Mouse (Mus musculus) lung, embryonic 15.5 days (tissue): Measurements from ENCODE around the gene Fbln5. TPM values are rescaled to one million over a fixed set of nuclear protein-coding genes. Genes with fewer than 3 reads are reported as not detected.

Experiments
- ATAC-seq: fragments of 200-750 bp; cut with Nextera tagmentation; 2 replicates; pipeline ENCODE4 v1.8.0; 2017; ENCODE audit warnings: moderate number of reproducible peaks, borderline replicate concordance; ENCODE audit not compliant: low FRiP score, low TSS enrichment; ENCODE audit errors: extremely low read depth
- H3K27ac ChIP-seq: fragments of 300-500 bp; sonication (generic); 2 replicates; pipeline ENCODE4 v1.5.1; 2015; ENCODE audit warnings: moderate library complexity, mild to moderate bottlenecking, inconsistent platforms
- H3K27me3 ChIP-seq: fragments of 300-500 bp; sonication (generic); 2 replicates; pipeline ENCODE4 v1.6.1; 2015; ENCODE audit warnings: inconsistent platforms
- H3K36me3 ChIP-seq: fragments of 300-500 bp; sonication (generic); 2 replicates; pipeline ENCODE4 v1.6.1; 2015; ENCODE audit warnings: inconsistent platforms
- H3K4me1 ChIP-seq: fragments of 300-500 bp; sonication (generic); 2 replicates; pipeline ENCODE4 v1.6.1; 2015; ENCODE audit warnings: inconsistent platforms
- H3K4me2 ChIP-seq: fragments of 300-500 bp; sonication (generic); 2 replicates; pipeline ENCODE4 v1.6.1; 2015; ENCODE audit warnings: inconsistent platforms, mild to moderate bottlenecking, moderate library complexity
- H3K4me3 ChIP-seq: fragments of 300-500 bp; sonication (generic); 2 replicates; pipeline ENCODE4 v1.5.1; 2015; ENCODE audit warnings: mild to moderate bottlenecking, inconsistent platforms
- H3K9ac ChIP-seq: fragments of 300-500 bp; sonication (generic); 2 replicates; pipeline ENCODE4 v1.6.1; 2015; ENCODE audit warnings: inconsistent platforms
- H3K9me3 ChIP-seq: fragments of 300-500 bp; sonication (generic); 2 replicates; pipeline ENCODE4 v1.6.1; 2016; ENCODE audit warnings: inconsistent platforms
- WGBS: fragments of 180-500 bp; shearing (Covaris S2); methylation state at CpG from one replicate; pipeline ENCODE4 v1.1.7; 2015; 5-methylcytosine and 5-hydroxymethylcytosine counted together
- polyA plus RNA-seq: library from polyadenylated mRNA; unstranded; fragments of >200 nt; fragmentation: Nextera tagmentation; extraction: Ambion mirVana; gene quantifications from 2 replicates; pipeline ENCODE4 v1.2.1, GENCODE M21; 2015

The Fbln5 gene
- polyA plus RNA-seq, 1 experiment from 2014 or later = 142 TPM

DNA sequence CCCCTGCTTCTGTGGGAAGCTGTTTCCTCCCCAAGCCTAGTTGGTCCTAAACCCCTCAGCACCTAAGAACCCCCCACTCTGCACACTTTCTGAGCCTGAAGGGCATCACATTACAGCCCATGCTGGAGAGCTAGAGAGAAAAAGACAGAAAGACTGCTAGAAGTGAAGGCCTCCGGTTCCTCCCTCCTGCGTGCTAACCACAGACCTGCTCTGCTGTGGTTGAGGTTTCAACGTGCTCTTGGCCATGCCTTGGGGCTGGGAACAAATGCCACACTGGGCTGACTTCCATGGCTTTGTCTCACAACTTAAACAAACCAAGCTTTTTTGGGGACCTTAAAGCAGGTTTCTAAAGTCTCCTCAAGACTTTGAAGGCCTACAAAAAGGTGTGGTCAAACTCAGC, 16.4 kb downstream of the Fbln5 start:
- Histone ChIP-seq H3K36me3 (no peaks in the 10 kb centered on the region), H3K4me3 (no peak overlapping the region), H3K4me2 (no peak overlapping the region), H3K9me3 (no peaks in the 10 kb centered on the region), H3K27ac (no peak overlapping the region), H3K4me1 (no peaks in the 10 kb centered on the region), H3K27me3 (no peaks in the 10 kb centered on the region), H3K9ac (no peak overlapping the region)
- ATAC-seq = no peak
- 82% methylated on average over 3 of the region's 3 CpGs for whole genome bisulfite sequencing

DNA sequence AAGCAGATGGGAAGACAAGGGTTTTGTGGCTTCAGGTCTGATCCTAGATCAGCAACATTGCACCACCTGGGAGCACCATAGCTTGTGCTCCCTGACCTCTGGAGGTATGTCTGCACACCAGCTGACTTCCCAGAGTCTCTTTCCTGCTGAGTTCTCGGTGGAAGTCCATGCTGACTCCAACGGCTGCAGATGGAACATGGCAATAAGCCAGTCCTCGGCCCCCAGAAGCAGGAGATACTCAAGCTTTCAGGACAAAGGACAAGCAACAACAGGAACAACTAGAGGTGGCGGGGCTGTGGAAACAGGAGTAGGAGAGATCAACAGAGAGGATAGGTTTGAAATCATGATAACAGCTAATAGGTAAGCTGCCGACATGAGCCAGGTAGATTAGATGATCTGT, 17.1 kb downstream of the Fbln5 start:
- Histone ChIP-seq H3K4me3 (no peak overlapping the region), H3K27me3 (no peaks in the 10 kb centered on the region), H3K9me3 (no peaks in the 10 kb centered on the region), H3K36me3 (no peaks in the 10 kb centered on the region), H3K4me1 (no peaks in the 10 kb centered on the region), H3K27ac (no peak overlapping the region), H3K9ac (no peak overlapping the region), H3K4me2 (no peak overlapping the region)
- ATAC-seq = no peak
- WGBS = 63% methylated on average over 5 of the region's 5 CpGs

DNA sequence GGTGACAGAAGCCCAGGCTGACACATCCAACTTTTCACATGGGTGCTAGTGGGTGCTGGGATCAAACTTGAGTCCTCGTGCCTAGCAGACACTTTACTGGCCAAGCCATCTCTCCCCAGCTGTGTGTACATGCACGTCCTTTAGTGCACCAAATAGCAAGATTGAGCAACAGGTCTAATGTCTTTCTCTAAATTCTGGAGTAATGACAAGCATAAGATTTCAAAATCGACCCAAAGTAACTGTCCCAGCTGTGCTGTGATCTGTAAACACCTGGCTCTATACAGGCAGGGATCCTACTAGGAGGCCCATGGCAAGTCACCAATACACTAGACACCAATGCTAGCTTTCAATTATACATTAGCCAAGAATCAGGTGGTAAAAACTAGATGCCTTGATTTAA, 17.8 kb downstream of the Fbln5 start:
- H3K4me3 ChIP-seq = no peak overlapping the region
- 61% methylated on average over 3 of the region's 3 CpGs for WGBS
- no peaks in the 10 kb centered on the region for H3K27me3 ChIP-seq
- H3K36me3 ChIP-seq = no peaks in the 10 kb centered on the region
- no peak overlapping the region for H3K27ac ChIP-seq
- H3K4me2 ChIP-seq = no peak overlapping the region
- no peak overlapping the region for H3K9ac ChIP-seq
- H3K9me3 ChIP-seq = no peaks in the 10 kb centered on the region
- H3K4me1 ChIP-seq = no peaks in the 10 kb centered on the region
- no peak for ATAC-seq

DNA sequence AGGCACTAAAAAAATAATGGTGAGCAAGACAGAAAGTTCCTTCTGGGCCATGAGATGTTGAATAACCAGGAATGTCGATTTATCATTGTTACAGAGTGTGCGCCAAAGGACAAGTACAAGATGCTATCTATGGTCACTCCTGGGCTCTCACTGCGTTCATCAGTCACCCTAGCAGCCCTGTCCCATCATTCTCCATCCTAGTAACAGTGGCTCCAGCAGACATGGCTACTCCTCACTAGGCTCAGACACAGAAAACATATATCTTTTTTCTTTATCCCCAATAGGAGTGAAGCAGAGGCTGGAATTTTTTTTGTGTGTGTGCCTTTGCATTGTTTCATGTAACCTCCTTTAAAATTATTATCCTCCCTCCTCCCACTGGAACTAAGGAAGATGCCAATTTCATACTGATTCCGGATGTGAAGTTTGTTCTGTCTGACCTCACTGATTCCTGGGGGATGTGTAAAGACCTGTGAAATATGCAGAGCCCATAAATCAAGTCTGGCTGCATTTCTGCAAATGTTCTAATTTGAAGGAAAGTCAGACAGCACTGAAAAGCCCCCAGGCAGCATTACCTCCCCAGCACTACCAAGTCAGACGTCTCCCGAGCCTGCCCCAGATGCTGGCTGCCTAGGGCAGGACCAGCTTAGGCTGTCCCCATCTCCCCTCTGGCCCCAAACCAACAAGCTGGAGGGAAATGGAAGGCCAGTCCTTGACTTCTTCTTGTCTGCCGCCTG, 20.5 kb downstream of the Fbln5 start:
- Histone ChIP-seq H3K9me3 (no peaks in the 10 kb centered on the region), H3K4me2 (no peak overlapping the region), H3K27ac (no peak overlapping the region), H3K9ac (no peak overlapping the region), H3K4me1 (no peaks in the 10 kb centered on the region), H3K27me3 (no peaks in the 10 kb centered on the region), H3K4me3 (no peak overlapping the region), H3K36me3 (no peaks in the 10 kb centered on the region)
- WGBS = 47% methylated on average over 7 of the region's 7 CpGs
- ATAC-seq = 0 out of 2 replicates have a peak, but pooled peaks have one; percentile 5

DNA sequence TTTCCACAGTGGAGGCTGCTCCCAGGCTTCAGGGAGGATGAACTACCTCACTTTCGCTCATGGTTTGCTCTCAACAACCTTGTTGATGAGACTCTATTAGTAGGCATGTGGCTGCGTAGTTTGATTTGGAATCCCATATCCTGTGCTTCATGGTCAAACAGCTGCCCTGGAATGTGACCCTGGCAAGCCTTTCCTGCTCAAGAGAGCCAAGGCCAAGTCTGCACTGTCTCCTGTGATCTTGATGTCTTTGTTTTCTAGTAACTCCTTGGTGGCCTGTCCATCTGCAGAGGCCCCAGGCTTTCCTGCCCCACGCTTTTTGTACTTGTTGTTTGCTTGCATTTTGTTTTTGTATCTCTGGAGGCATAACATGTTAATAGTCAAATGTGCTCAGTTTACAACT, 24.4 kb downstream of the Fbln5 start:
- H3K27me3 ChIP-seq = no peaks in the 10 kb centered on the region
- no peak for ATAC-seq
- no peak overlapping the region for H3K4me2 ChIP-seq
- WGBS = 73% methylated on average over 3 of the region's 3 CpGs
- no peaks in the 10 kb centered on the region for H3K36me3 ChIP-seq
- H3K27ac ChIP-seq = no peak overlapping the region
- no peak overlapping the region for H3K4me3 ChIP-seq
- no peaks in the 10 kb centered on the region for H3K4me1 ChIP-seq
- H3K9ac ChIP-seq = no peak overlapping the region
- no peaks in the 10 kb centered on the region for H3K9me3 ChIP-seq

DNA sequence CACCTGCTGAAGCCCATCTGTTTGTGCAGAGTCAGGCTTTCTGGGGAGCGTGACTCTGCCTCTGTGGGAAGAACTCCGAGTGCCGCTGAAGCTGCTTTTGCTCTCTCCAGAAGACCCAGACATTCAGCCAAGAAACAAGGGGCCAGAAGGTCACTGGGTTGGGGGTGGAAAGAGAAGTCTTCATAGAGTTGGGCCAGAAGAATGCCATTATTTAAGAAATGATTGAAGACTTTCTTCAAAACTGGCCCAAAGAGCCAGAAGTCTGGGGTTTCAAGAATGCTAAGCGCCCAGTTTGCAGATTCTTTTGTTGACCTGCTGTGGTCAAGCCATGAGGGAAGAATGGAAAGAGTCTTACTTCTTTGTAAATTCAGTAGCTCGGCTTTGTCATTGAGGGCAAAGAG, 25.6 kb downstream of the Fbln5 start:
- no peak overlapping the region for H3K4me2 ChIP-seq
- no peak overlapping the region for H3K4me3 ChIP-seq
- H3K9ac ChIP-seq = no peak overlapping the region
- no peaks in the 10 kb centered on the region for H3K36me3 ChIP-seq
- 80% methylated on average over 5 of the region's 5 CpGs for WGBS
- no peak overlapping the region for H3K27ac ChIP-seq
- no peaks in the 10 kb centered on the region for H3K4me1 ChIP-seq
- H3K27me3 ChIP-seq = no peaks in the 10 kb centered on the region
- no peaks in the 10 kb centered on the region for H3K9me3 ChIP-seq
- no peak for ATAC-seq

DNA sequence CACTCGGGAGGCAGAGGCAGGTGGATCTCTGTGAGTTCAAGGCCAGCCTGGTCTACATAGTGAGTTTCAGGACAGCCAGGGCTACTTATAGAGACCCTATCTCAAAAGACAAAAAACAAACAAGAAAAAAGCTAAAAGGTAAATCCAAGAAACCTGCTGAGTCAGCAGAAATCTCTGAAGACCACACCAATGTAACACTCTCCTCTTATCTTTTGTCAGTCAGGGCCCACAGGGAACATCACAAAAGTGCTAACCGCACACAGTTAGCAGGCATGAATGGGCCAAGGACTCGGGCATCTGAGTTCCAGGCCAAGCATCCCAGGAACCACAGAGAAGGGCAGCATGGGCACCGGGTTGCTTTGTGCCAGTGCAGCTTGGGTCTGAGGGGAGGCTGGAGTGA, 26.2 kb downstream of the Fbln5 start:
- Histone ChIP-seq H3K4me3 (no peak overlapping the region), H3K4me1 (no peaks in the 10 kb centered on the region), H3K4me2 (no peak overlapping the region), H3K27me3 (no peaks in the 10 kb centered on the region), H3K9ac (no peak overlapping the region), H3K27ac (no peak overlapping the region), H3K36me3 (no peaks in the 10 kb centered on the region), H3K9me3 (no peaks in the 10 kb centered on the region)
- ATAC-seq = no peak
- WGBS = 81% methylated on average over 4 of the region's 4 CpGs

DNA sequence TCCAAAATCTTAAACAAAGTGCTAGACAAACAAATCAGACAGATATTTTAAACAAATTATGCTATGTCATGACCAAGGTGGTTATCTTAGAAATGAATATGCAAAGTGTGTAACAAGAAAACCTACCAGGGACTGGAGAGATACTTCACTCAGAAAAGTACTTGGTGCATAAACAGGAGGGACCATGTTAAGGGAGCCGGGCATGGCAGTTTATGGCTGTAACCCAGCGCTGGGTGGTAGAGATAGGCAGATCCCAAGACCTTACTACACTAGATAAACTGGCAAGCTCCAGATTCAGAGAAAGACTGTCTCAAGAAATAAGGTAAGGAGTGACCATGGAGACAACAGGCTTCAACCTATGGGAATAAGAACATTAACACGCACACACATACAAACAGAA, 29.1 kb downstream of the Fbln5 start:
- Histone ChIP-seq H3K36me3 (no peaks in the 10 kb centered on the region; the same call in 1 of the 2 replicates), H3K4me2 (no peak overlapping the region), H3K4me1 (no peaks in the 10 kb centered on the region), H3K27me3 (no peaks in the 10 kb centered on the region), H3K27ac (no peak overlapping the region), H3K9me3 (no peaks in the 10 kb centered on the region), H3K4me3 (no peak overlapping the region), H3K9ac (no peak overlapping the region)
- WGBS = 83% methylated on average over 3 of the region's 3 CpGs
- no peak for ATAC-seq

DNA sequence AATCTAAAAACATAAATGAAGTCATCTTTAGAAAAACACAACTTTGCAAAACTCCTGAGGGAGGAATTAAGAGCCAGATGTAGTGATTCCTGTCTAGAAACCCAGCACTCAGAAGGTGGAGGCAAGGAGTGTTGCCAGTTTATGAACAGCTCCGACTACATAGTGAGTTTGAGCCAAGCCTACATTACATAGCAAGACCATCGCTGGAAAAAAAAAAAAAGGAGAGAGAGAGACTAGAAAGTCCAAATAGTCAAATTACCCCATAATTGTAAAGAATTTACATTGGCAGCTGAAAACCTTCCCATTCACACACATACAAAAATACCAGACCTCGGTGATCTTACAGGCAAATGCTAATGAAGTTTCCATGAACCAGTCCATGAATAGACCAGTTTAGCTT, 29.6 kb downstream of the Fbln5 start:
- 70% methylated on average over 3 of the region's 3 CpGs for WGBS
- Histone ChIP-seq H3K9me3 (no peaks in the 10 kb centered on the region), H3K4me1 (no peaks in the 10 kb centered on the region), H3K36me3 (no peaks in the 10 kb centered on the region; the same call in 1 of the 2 replicates), H3K4me2 (no peak overlapping the region), H3K4me3 (no peak overlapping the region), H3K27ac (no peak overlapping the region), H3K27me3 (no peaks in the 10 kb centered on the region), H3K9ac (no peak overlapping the region)
- ATAC-seq = no peak

DNA sequence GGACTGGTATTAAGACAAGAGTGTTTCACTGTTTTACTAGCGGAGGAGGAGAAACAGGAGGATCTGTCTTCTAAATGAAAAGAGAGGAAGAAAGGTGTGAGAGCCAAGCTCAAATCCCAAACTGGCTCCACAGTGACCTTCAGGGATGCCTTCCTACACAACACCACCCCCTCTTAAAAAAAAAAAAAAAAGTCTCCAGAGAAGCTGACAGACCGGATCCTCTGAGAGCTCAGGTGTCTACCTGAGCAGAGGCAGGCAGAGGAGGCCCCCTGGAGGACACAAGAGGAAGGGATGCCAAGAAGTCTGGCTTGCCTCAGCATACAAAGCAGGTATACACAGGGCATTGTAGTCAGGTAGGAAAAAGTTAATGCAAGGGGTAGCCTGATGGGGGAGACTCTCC, 36.1 kb downstream of the Fbln5 start:
- Histone ChIP-seq H3K4me1 (0 out of 2 replicates have a peak, but pooled peaks cover 10% of the 10 kb centered on the region), H3K36me3 (no peaks in the 10 kb centered on the region; the same call in 1 of the 2 replicates), H3K4me2 (no peak overlapping the region), H3K9ac (no peak overlapping the region), H3K27ac (no peak overlapping the region), H3K27me3 (no peaks in the 10 kb centered on the region), H3K4me3 (no peak overlapping the region), H3K9me3 (no peaks in the 10 kb centered on the region)
- 56% methylated on average over 2 of the region's 2 CpGs for WGBS
- ATAC-seq = peak; percentile 35; the same call in 1 of the 2 replicates

DNA sequence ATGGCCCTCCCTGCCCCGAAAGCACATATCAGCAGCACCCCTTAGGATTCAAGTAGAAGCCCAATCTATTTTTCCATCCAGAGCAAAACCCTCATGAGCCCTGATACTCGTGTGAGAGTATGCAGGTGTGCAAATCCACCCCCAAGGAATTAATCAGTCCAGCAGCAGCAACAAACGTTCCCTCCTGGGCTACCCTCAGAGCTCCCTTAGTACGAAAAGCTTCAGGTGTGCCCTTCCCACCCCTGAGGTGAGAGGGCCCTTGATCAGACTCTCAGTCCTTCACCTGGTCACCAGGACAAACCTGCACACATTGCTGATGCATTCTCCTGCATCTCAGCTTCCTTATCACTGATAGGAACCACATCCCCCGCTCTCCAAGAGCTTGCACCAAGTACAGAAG, 37.9 kb downstream of the Fbln5 start:
- Histone ChIP-seq H3K4me2 (no peak overlapping the region), H3K4me1 (peaks cover 17% of the 10 kb centered on the region; the same call in 1 of the 2 replicates), H3K36me3 (no peaks in the 10 kb centered on the region; the same call in 1 of the 2 replicates), H3K27me3 (no peaks in the 10 kb centered on the region), H3K27ac (no peak overlapping the region), H3K4me3 (no peak overlapping the region), H3K9me3 (no peaks in the 10 kb centered on the region), H3K9ac (no peak overlapping the region)
- no peak for ATAC-seq
- 53% methylated on average over 5 of the region's 5 CpGs for WGBS

DNA sequence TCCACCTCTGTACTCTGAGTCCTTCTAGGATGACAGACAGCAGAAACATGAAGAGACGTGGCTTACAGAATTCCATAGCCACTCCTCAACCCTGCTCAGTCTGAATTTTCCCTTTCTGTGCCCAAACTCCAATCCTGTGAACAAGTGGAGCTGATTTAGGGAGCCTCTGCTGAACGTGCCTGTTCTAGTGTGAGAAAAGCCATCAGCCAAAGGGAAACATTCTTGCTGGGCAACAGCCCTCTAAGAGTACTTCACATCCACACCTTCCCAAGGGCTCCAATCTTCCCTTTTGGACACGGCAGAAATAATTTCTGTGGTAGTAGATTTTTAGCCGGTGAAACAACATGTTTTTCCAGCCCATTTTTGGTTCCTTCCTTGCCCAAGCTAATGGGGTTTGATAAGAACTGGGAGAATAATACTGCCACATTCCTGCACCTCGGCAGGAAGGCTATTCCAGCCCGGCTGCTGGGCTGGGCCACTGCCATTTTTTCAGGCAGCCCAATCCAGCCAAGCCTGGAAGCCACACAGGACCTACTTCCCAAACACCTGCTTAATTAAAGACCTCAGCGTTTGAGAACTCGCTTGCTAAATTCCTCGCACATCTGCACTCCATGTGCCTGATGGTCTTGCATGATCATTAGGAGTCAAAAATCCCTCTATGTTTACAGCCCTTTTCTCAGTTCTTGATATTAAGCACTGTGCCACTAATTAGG, 41.1 kb downstream of the Fbln5 start:
- Histone ChIP-seq H3K4me2 (no peak overlapping the region), H3K9me3 (no peaks in the 10 kb centered on the region), H3K36me3 (no peaks in the 10 kb centered on the region), H3K27me3 (no peaks in the 10 kb centered on the region), H3K9ac (no peak overlapping the region), H3K4me1 (peaks cover 21% of the 10 kb centered on the region; the same call in 1 of the 2 replicates), H3K27ac (peak overlapping the region; percentile 75), H3K4me3 (no peak overlapping the region)
- 40% methylated on average over 9 of the region's 9 CpGs for WGBS
- ATAC-seq = no peak; the same call in 1 of the 2 replicates
